Mouse (Mus musculus) layer of hippocampus, adult 9-10 months (tissue): ENCODE results near the gene Tgoln1.

Experiments
- DNase-seq: peaks from one replicate; pipeline ENCODE4 v3.0.0; 2022; ENCODE audit warnings: low spot score

Gene Tgoln1

DNA sequence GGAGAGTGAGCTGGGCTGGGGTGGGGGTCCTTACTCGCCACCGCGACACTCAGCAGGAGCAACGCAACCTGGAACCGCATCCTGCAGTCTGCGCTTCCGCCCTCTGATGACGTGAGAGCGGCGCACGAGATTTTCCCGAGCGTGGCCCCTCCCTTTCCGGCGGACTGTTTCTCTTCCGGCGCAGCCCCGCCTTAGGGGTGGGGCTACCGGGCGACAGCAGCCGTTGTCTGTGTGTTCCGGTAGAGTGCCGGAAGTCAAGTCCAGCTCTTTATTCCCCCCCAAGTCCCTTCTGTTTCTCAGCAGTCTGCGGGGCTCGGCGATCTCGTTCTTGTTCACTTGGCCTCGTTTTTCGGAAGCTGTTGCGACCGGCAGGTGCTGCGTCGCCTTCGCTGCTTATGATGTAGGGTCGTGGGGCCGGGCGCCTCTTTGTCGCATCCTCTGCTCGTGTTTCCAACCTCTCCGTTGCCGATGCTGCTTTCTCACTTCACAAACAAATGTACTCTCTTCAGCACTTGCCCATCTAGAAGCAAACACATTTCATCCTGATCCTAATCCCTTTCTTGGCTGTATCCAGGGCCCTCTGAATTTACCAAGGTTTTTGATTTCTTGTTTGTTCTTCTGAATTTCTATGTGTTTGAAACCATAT, at the start of gene Tgoln1:
Tgoln1 (minus strand) TSS at position 358 of the 646 bp plus-strand sequence.
- DNase-seq: peak; percentile 71

DNA sequence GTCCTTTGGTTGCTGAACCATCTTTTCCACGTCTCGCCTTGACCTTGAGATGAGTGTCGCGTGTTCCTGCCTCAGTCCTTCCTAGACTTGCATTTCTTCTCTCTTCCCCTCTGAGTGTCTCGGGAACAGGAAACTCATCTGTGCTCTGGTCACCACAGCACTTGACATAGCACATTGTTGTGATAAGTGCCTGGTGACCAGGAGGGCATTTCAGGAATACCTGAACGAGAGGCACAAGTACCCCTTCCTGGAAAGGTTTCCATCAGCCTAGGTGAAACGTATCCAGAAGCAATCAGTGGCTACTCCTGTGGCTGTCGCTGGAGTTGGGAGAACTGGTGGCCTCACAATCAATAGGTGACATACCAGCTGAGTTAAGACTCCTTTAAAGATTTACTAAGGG, 47.5 kb upstream of the Tgoln1 start:
- DNase-seq: no peak

DNA sequence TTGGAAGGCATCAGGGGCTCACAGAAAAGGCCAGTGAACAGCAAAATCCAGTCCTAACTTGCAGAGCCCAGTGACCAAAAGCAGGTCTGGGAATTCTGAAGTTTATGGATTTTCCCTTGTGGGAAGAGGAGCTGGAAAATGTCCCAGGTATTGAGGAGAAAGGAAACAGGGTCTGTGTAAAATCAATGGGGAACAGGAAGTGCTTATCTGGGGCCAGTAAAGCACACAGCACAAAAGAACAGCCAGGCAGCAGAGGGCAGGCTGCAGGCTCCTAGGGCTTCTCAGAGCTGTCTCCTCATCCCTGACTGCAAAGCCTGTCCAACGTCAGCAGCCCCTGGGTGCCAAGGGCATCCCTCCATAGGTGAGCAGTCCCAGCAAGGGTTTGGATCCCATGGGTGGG, 46.2 kb upstream of the Tgoln1 start:
- DNase-seq: no peak

DNA sequence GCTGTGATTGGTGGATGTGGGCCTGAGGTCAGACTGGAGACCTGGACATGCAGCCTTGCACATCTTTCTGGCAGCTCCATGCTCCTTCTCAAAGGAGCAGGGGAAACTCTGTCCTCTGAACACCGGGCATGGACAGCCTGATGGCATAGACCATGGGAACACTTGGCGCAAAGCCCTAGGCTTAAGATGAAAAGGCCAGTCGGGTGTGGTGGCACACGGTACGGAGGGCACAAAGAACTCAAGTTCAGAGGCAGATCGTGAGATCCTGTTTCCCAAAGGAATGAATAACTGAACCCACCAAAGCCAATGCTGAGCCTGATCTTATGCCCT, 43.6 kb upstream of the Tgoln1 start:
- DNase-seq: no peak

DNA sequence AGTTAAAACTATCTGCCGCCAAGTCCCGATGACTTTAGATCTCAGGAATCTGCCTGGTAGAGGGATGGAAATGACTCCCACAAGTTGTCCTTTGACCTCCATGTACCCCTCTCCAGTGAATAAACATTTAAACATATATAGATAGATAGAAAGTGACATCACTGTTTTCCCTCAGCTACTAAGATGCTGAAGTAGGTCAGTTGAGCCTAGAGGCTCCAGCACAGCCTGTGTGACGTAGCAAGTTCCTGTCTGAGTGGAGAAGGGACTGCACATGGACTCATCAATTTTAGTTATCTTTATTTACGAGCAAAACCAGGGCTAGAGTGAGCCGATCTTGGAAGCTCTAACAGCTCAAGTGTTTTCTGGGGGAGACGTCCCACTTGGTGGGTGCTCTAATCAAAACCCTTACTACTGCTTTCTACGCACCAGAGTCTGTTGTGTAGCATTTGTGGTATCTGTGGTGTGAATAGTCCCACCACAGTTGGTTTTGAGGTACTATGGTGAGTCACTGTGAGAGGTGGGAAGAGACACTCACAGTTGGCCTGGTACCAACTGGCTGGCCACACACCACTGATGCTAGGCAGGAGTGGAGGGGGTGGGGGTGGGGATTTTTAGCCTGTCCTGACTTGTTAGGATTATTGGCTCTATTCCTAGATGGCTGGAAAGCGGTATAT, 43.1 kb upstream of the Tgoln1 start:
- DNase-seq: no peak

DNA sequence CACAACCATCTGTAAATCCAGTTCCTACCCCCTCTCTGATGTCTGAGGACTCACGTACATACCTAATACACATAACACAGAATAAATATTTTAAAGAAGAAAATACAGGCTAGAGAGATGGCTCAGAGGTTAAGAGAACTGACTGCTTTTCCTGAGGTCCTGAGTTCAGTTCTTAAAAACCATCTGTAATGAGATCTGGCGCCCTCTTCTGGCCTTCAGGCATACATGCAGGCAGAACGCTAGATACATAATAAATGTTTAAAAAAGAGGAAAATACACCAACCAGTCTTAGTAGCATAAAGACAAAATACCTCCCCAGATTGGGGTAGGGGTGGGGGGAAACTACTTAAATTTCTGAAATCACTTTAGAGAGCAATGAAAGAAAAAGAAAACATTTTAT, 41.2 kb upstream of the Tgoln1 start:
- no peak for DNase-seq

DNA sequence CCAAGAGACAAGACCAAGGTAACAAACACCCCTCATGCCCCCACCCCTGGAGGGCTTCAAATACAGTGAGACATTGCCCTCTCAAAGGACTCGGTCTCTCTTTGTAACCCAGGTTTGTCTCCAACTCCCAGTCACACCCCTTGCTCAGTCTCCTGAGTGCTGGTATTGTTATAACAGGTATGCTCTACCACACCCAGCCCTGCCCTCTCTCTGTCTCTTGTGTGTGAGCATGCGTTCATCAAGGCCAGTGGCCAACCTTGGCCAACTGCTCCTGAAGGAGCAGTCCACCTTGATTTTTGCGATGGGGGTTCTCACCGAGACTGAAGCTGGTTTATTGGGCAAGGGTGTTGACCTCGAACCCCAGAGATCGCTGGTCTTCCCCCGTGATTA, 39.2 kb upstream of the Tgoln1 start:
- no peak for DNase-seq

DNA sequence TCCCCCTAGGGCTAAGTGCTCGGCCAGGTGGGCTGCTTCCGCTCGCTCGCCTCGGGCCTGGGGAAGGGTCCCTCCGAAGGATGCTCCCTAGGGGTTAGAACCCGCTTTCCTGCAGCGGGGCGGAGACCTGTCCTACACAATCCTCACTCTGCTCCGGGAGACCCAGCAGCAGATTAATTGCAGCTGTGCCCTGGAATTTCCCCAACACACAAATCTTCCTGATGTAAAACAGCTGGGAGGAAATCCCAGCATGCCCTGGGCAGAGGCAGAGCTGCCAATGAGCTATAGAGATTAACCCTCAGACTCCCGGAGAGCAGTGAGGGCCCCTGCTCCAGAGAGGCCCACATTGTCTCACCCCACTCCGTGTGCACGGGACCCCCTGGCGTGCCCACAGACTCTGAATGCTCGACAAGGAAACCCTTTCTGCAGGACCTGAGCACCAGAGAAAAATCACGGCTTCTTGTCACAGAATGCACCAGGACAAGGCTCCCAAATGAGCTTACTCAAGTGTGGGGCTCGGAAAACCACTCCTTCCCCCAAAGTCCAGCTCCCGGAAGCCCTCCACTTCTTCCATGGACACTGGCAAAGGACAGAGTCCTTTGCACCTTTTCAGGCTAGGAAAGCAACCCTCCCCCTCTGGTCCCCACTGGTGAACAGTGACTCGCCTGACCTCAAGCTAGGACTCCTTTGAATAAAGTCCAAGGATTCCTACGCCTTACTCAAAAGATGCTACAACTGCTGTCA, 38.7 kb upstream of the Tgoln1 start:
- DNase-seq: no peak

DNA sequence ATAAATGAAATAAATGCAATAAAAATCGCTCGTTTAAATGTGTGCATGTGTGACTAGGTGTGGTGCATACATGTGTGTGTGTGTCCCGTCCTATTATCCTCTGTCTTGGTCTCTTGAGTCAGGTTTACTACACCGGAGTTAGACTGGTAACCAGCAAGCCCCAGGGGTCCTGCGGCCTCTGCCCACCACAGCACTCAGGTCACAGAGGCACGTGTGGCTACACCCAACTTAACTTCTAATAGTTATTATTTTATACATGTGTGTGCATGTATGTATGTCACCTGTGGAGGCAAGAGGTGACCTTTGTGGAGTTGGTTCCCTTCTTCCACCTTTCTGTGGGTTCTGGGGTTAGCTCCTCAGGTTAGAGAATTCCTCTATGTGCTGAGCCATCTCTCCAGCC, 37.6 kb upstream of the Tgoln1 start:
- no peak for DNase-seq

DNA sequence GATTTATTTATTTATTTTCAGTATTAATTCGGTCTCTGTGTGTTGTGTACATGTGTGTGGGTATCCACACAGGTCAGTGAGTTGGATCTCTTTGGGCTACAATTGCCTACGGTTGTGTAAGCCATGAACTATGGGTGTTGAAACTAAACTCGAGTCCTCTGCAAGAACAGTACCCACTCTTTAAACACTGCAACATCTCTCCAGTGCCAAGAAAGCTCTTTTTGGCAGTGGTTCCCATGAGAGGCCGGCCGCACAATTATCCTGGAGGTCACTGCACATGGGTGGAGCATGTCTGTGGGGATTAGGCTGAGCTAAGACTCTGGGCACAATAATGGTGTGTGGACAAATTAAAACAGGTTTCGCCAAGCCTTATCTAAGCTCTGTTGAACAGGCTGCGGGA, 36.6 kb upstream of the Tgoln1 start:
- DNase-seq: no peak

DNA sequence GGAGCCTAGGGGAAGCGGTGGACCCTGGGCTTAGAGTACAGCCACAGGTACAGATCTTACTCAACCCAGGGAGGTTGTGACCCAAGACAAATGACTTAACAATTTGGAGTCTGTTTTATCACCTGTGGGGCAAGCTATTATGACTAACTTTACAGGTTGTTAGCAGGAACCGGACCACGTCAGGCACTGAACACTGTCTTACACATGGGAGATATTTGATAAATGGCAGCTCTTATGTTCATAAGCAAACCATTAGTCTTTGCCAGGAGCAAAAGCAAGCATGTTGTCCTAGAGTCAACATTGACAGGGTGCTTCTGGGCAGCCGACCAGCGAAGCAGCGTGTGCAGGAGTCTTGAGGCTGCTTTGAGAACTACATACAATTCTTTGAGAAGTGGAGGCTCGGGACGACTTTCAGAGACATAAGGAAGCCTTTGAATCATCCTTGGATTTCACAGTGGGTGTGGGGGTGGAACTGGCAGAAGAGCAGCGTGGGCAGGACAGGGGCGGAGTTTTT, 33.6 kb upstream of the Tgoln1 start:
- DNase-seq: peak; percentile 27

DNA sequence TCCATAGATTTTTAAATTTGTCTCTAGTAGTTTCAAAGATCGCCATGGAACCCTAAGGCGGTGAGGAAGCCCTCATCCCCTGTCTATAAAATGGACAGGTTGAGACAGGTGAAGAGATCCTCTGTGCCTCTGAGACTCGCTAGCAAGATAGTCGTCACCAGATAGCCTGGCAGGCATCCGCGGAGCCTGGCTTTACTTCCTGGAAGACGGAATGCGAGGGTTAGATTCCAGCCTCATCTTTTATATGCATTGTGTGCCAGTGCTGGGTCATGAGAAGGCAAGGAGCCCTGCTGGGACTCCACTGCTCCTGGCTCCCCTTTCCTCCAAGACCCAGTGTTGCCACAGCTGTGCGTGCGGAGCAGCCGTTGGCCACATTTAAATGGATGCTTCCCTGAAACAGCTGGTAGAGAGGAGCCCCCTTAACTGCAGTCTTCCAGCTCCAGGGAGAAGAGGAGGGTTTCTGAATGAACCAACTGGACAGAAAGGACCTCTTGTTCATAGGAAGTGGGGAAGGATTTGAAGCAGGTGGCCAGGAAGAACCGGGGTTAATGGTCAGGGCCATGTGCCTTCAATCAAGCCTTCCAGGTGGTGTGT, 31.3 kb upstream of the Tgoln1 start:
- DNase-seq: no peak

DNA sequence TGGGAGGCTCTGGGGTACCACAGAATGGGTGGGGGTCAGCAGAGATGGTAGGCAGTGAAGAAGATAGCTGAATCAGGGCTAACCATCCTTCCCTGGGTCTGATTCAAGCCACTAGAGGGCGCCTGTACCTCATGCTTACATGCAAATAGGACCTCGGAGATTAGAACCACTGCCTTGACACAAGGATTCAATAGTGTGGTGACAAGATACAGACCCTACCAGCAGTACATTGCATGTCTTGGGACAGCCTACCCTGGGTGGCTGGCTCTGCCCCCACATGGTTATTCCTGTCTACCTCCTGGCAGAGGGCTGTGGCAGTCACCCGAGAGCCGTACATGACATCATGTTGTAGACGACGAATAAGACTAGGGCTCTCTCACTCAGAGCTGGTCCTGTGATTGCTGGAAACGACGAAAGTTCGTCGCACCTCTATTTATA, 30.6 kb upstream of the Tgoln1 start:
- peak; percentile 70 for DNase-seq

DNA sequence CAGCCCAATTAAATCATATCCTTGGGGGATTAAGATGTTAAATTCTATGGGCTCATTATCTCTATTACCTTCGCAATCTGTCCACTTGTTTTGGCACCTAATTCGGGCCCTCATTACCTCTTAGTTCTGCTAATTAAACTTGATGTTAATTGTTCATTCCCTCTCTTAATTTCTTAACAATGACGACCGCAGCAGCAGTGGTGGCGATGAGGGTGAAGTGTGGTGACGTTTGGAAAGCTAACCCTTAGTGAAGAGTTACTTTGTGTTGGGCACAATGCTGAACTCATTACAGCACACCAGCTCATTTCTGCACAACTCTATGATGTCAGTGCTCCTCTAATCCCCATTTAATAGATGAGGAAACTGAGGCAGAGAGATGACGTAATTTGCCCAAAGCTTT, 28.6 kb upstream of the Tgoln1 start:
- no peak for DNase-seq

DNA sequence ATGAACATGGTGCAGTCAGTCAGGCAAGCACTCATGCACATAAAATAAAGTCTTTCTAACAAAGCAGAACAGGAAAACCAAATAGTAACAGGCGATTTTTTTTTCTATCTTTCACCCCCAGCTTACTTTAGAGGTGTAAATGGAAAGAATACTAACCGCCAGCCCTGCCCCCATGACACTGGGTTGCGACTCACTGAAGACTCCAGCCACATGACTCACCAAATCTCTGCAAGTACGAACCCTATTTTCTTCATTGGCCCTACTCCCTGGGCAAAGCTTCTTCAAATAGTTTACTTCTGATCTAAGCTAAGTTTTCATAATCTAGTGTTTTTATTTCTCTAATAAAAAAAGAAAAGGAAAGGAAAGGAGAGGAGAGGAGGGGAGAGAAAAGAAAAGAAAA, 27.8 kb upstream of the Tgoln1 start:
- no peak for DNase-seq

DNA sequence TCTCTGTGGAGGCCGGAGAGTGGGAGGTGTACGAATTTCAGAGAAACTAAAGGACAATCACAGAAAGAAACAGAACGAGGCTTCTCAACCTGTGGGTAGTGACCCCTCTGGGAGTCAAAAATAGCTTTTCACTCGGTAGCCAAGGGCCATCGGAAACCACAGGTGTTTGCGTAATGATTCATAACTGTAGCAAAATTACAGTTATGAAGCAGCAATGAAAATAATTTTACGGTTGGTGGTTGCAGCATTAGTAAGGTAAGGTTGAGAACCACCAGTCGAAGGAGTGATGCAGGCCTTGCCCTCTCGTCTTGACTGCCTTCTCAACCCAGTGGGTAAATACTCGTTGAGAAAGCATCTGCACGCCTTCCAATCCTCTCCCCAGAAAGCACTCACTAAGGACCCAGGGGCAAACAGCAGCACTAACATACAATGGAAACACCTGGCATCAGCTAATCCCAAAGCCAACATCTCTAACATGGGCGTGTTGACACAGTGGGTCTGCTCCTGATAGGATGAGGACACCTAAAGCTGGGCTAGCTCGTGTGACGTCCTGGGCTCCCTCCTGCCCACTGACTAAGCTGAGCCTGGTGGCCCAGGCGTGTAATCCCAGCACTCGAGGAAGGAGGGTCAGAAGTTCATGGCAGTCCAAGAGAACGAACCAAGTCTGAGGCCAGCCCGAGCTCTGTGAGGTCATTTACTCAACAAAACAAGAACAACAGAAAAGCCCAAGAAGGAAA, 24.6 kb upstream of the Tgoln1 start:
- DNase-seq: no peak

DNA sequence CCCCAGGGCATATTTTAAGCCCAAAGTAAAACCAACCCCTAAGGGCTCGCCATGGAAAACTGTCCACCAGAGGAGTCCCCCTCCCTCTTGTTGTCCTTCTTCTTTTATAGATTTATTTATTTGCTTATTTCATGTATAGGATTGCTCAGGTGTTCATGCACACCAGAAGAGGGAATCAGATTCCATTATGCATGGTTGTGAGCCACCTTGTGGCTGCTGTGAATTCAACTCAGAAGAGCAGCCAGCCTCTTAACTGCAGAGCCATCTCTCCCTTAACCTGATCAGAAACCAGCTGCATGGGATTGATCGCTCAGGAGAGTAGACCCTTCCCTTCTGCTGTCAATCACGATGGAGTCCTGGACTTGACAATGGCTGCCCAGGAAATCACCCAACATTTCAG, 20.1 kb upstream of the Tgoln1 start:
- no peak for DNase-seq

DNA sequence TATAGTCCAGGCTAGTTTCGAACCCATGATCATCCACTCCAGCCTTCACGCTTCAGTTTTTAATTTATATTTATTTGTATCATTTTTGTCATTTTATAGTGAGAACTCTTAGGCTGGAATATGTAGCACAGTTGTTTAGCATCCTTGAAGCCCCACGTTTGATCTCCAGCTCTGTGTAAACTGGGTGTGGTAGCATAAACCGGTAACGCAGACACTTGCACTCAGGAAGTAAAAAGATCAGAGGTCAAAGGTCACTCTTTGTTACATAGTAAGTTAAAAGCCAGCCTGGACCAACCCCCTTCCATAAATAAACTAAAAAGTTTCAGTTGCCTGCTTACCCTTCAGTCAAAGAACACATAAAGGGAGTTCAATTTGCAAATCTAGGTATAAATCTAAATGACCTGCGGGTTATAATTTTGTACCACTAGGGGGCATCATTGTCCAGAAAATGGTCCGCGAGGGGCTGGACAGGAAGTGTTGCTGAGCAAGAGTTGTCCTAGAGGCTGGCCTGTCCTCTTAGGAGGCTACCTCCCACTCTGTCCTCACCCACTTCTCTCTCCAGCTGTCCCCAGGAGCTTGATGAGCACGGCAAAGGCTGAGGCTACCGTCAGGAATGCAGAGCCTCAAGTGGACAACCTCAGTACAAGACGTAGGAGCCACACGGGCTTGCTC, 19.1 kb upstream of the Tgoln1 start:
- DNase-seq: peak; percentile 48

DNA sequence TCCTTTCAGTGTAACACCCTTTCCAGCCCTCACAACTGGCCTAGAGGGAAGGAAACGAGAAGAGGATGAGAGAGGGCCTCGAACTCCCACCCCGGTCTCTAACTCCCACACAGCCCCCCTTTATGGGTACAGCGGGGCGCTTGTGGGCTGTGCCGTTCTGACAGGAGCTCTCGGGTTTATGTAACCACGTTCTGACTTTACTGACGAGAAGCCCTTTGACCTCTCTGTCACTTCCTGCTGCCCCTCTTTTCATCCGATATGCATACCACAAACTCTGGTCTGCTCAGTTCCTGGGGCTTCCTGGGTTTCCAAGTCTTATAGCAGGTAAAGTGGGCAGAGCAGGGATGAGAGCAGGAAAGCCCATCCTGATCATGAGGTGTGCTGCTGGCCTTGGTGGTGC, 17.5 kb upstream of the Tgoln1 start:
- no peak for DNase-seq

DNA sequence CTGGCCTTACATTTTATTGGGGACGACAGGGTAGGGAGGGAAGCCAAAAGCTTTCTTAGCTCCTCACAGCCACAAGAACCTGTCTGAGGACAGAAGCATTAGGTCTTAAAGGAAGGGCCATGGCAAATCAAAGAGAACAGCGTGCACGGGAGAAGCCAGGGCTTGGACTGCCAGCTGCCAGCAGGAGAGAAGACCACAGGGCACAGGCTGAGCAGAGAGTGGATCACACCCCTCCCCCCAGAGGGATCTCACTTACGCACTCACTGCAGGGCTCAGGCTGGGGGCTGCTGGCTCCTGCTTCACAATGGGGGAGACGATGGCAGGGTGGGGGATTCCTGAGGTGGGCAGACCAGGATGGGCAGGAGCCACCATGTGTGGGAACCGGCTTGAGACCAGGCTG, 14.9 kb upstream of the Tgoln1 start:
- no peak for DNase-seq

DNA sequence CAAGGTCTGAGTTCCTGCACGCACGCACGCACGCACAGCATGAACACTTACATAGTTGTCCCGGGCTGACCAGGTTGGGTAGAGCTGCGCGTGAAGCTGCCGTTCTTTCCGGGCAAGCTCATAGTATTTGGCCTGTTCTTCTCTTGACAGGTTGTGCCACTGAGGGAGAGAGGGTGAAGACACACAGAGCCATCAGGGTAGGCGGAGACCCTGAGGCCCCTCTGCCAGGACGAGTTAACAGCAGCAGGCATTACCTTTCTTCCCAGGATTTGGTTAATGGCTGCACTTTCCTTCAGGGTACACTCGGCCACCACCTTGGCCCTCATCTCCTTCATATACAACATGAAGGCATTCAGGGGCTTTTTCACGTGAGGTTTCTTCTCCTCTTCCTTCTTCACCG, 14.2 kb upstream of the Tgoln1 start:
- no peak for DNase-seq

DNA sequence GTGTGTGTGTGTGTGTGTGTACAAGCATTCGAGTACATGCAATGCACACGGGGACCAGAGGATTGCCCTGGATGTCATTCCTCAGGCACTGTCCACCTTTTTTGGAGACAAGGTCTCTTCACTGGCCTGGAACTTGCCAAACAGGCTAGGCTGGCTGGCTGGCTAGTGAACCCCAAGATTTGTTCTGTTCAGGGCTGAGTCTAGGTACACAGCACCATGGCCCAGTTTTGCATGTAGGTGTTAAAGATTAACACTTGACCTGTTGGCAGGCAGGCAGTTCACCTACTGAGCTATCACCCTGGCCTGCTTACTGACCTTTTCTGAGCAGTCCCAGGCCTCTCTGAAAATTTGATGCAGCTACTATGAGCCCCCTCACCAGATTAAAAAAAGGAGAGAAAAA, 13.6 kb upstream of the Tgoln1 start:
- no peak for DNase-seq
